Mouse (Mus musculus) E14TG2a.4 (cell line): Measurements from ENCODE around the gene Rbfox1.

Experiments
- H3K27me3 ChIP-seq: 2 replicates; pipeline ENCODE4 v1.6.1; 2014; ENCODE audit warnings: low read length, control low read depth; ENCODE audit not compliant: insufficient read depth
- H3K36me3 ChIP-seq: 2 replicates; pipeline ENCODE4 v1.6.1; 2014; ENCODE audit warnings: low read length, control low read depth; ENCODE audit not compliant: insufficient read depth
- H3K4me1 ChIP-seq: replicated peaks from 2 replicates; pipeline ENCODE4 v1.6.1; 2014; ENCODE audit warnings: low read depth, low read length, control low read depth
- H3K4me3 ChIP-seq: replicated peaks from 2 replicates; pipeline ENCODE4 v1.5.1; 2014; ENCODE audit warnings: mild to moderate bottlenecking, low read length
- H3K9me3 ChIP-seq: 2 replicates; pipeline ENCODE4 v1.6.1; 2014; ENCODE audit warnings: low read length, control low read depth
- CTCF ChIP-seq: conservative IDR thresholded peaks from 2 replicates; pipeline ENCODE4 v1.5.1; 2014; ENCODE audit warnings: low read length
- NANOG ChIP-seq: IDR thresholded peaks from 2 replicates; pipeline ENCODE4 v1.6.1; 2014; ENCODE audit warnings: borderline replicate concordance, low read length, mixed read lengths
- POU5F1 ChIP-seq: IDR thresholded peaks from 2 replicates; pipeline ENCODE4 v1.6.1; 2014; ENCODE audit warnings: low read length, borderline replicate concordance

Gene Rbfox1

DNA sequence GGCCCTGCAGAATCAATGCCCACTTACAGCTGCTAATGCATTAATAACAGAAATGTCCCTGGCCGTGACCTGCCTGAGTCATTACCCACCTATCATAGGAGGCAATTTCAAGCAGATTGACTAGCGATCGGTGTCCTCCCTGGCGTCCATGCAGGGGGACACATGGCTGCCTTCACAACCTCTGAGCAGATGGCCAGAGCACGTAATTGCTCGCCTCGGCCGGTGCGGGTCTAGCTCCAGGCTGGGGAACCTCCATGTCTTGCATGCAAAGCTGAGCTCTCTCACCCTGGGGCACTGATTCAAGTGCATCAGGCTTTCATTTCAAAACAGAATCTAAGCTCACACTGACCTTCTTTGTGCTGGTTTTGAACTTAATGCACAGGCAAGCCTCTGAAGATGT is 295.7 kb downstream of the Rbfox1 start:
- TF ChIP-seq NANOG (no peak), POU5F1 (no peak), CTCF (no peak)
- Histone ChIP-seq H3K36me3 (no peaks in the 10 kb centered on the region), H3K9me3 (no peaks in the 10 kb centered on the region), H3K27me3 (no peaks in the 10 kb centered on the region), H3K4me3 (no peak overlapping the region), H3K4me1 (no peaks in the 10 kb centered on the region)

DNA sequence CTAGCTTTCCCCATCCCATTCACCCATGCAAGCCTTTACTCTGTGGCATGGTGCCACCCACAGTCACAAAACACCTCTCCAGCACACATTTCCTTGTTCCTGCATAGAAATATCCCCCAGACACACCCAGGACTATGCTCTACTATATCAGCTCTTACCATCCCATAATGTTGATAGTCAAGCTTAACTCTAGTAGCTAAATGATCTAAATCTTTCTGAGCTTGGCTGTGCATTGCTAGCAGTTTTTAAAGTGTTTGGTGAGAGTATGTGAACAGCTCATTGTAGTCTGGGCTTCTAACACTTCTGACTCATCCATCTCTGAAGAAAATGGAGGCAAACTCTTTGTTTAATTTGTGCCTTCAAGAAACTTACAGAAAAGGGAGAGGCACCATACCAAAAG is 297.2 kb downstream of the Rbfox1 start:
- H3K4me3 ChIP-seq = no peak overlapping the region
- TF ChIP-seq NANOG (no peak), POU5F1 (no peak), CTCF (no peak)
- H3K27me3 ChIP-seq = no peaks in the 10 kb centered on the region
- H3K9me3 ChIP-seq = no peaks in the 10 kb centered on the region
- H3K36me3 ChIP-seq = no peaks in the 10 kb centered on the region
- no peaks in the 10 kb centered on the region for H3K4me1 ChIP-seq

DNA sequence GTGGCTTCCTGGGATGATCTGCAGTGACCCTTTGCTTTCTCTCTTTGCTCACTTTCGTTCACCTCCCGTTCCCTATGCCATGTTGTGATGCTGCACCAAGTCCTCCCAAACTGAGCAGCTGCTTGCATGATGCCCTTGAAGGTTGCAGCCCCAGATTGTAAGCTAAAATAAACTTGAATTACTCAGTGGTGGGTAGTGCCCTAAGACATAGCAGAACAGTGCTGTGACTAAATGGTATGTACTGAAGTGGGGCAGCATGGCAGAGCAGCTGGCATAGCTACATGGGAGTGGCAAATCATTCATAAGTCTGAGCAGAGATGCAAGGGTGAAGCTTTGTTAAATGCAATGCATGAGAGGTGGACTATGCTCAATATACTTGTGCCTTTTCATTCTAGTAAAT is 307.2 kb downstream of the Rbfox1 start:
- TF ChIP-seq POU5F1 (no peak), NANOG (no peak), CTCF (no peak)
- Histone ChIP-seq H3K4me1 (no peaks in the 10 kb centered on the region), H3K4me3 (no peak overlapping the region), H3K36me3 (no peaks in the 10 kb centered on the region), H3K27me3 (no peaks in the 10 kb centered on the region), H3K9me3 (no peaks in the 10 kb centered on the region)

DNA sequence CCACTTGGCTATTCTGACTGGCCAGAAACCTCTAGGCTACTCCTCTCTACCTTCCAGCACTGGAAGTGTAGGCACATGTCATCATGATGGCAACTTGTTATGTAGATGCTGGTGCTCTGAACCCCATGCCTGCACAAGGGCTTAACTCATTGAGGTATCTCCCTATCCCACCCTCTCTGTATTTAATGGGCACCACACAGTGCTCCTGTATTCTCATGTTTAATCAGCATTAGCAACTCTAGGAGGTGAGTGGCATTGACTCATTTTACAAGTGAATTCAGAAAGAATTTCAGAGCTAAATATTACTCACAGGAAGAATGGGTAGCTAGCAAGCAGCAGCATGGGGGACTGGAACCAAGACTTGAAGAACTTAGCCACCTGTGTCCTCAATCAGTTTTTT is 321.3 kb downstream of the Rbfox1 start:
- H3K36me3 ChIP-seq = no peaks in the 10 kb centered on the region
- H3K27me3 ChIP-seq = no peaks in the 10 kb centered on the region
- no peak overlapping the region for H3K4me3 ChIP-seq
- TF ChIP-seq POU5F1 (no peak), NANOG (peak; percentile 40; the same call in 1 of the 2 replicates)
- H3K9me3 ChIP-seq = peaks cover 7% of the 10 kb centered on the region
- H3K4me1 ChIP-seq = peaks cover 15% of the 10 kb centered on the region

- TF ChIP-seq POU5F1 (no peak), NANOG (no peak), CTCF (no peak)
- Histone ChIP-seq H3K27me3 (no peaks in the 10 kb centered on the region), H3K36me3 (no peaks in the 10 kb centered on the region), H3K4me3 (no peak overlapping the region), H3K4me1 (peaks cover 3% of the 10 kb centered on the region; the same call in 1 of the 2 replicates), H3K9me3 (peaks cover 7% of the 10 kb centered on the region)
These were observed 327.8 kb downstream of the Rbfox1 start for GRCm38 (mm10) chr16:6212916-6213315.

DNA sequence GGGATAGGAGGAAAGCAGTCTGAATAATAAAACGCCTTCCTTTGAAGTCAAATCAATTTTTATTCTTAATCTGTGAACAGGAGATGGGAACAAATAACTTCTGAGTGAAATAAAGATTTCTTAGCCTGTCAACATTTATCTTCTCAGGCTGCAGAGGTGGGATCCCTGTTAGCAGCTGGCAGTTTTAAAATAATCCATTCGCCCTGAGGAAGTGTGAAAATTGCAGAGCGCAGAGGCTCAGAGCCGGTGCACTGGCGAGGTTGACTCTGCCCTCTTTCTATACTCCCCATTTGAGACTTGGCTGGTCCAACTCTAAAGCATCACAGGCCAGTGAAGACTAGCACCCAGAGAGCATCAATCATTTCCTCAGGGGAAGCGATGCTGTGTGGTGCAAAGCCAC is 342.3 kb downstream of the Rbfox1 start:
- H3K4me3 ChIP-seq = no peak overlapping the region
- no peaks in the 10 kb centered on the region for H3K36me3 ChIP-seq
- TF ChIP-seq CTCF (no peak), POU5F1 (no peak), NANOG (no peak)
- no peaks in the 10 kb centered on the region for H3K27me3 ChIP-seq
- no peaks in the 10 kb centered on the region for H3K9me3 ChIP-seq
- H3K4me1 ChIP-seq = no peaks in the 10 kb centered on the region

DNA sequence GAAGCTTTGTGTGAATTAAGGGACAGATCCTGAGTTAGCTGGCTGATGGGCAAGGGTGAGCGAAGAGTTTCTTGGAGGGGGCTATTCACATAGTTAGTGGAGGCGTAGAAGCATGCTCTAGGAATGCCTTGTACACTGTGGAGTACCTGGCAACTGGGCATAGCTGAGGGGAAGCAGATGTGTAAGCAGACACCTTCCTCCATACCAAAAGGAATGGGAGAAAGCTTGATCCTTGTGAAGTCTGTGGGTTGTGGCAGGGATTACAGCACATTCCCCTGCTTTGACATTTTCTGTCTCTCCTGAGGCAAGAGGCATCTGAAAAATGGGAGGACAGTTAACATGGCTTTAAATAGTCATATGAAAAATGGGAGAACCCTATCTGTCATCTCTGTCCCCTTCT is 347.8 kb downstream of the Rbfox1 start:
- H3K4me3 ChIP-seq = no peak overlapping the region
- TF ChIP-seq CTCF (no peak), NANOG (no peak), POU5F1 (no peak)
- no peaks in the 10 kb centered on the region for H3K36me3 ChIP-seq
- H3K4me1 ChIP-seq = no peaks in the 10 kb centered on the region
- no peaks in the 10 kb centered on the region for H3K27me3 ChIP-seq
- no peaks in the 10 kb centered on the region for H3K9me3 ChIP-seq

DNA sequence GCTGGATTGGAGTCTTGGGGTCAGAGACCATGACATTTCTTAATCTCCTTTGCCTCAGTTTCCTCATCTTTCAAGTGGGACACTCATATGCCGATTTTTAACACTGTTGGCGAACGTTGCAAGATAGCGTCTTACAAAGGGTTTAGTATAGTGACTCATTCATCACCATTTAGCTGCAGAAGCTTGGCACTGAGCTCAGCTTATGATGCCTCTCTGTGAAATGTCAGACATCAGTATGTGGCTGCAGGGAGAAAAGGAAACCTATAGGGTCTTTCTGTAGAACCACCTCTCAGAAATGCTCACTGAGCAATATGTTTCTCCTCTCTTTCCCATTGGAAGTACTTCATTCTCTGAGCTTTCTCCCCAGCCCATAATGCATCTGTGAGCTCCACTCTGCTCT is 356.2 kb downstream of the Rbfox1 start:
- Histone ChIP-seq H3K27me3 (no peaks in the 10 kb centered on the region), H3K4me3 (no peak overlapping the region), H3K4me1 (no peaks in the 10 kb centered on the region), H3K9me3 (no peaks in the 10 kb centered on the region), H3K36me3 (no peaks in the 10 kb centered on the region)
- TF ChIP-seq CTCF = no peak
- TF ChIP-seq POU5F1 = no peak
- no peak for TF ChIP-seq NANOG

DNA sequence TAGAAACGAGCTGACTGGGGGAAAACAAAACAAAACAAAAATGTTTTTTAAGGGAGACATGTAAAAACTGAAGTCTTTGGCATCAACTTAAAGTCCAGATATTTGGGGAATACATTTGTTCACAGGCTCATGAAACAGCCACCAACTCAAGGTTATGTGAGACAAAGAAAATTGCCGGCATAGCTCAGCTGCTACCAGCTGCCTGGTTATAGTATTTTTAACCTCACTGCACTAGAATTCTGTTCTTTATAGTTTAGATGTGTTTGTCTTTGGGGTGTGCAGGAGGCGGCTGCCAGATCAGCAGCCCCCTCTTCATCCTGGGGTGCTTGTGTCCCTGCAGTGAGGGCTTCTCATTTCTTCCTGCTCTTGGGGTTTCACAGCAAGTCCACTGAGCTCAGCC is 357.3 kb downstream of the Rbfox1 start:
- Histone ChIP-seq H3K36me3 (no peaks in the 10 kb centered on the region), H3K9me3 (no peaks in the 10 kb centered on the region), H3K4me1 (no peaks in the 10 kb centered on the region), H3K27me3 (no peaks in the 10 kb centered on the region), H3K4me3 (no peak overlapping the region)
- TF ChIP-seq NANOG = no peak
- TF ChIP-seq POU5F1 = no peak
- no peak for TF ChIP-seq CTCF

GRCm38 (mm10) chr16:6247569-6247968 is 362.4 kb downstream of the Rbfox1 start:
- H3K27me3 ChIP-seq = no peaks in the 10 kb centered on the region
- H3K36me3 ChIP-seq = no peaks in the 10 kb centered on the region
- H3K4me1 ChIP-seq = no peaks in the 10 kb centered on the region
- no peaks in the 10 kb centered on the region for H3K9me3 ChIP-seq
- TF ChIP-seq NANOG (no peak), CTCF (no peak), POU5F1 (no peak)
- H3K4me3 ChIP-seq = no peak overlapping the region
